Mouse (Mus musculus): ENCODE data around the gene Pgpep1. TPM values are rescaled to one million over a fixed set of nuclear protein-coding genes. Genes with fewer than 3 reads are reported as not detected.

The Pgpep1 gene
- polyA plus RNA-seq, 1 experiment from 2014 or later: 84.2 TPM

DNA sequence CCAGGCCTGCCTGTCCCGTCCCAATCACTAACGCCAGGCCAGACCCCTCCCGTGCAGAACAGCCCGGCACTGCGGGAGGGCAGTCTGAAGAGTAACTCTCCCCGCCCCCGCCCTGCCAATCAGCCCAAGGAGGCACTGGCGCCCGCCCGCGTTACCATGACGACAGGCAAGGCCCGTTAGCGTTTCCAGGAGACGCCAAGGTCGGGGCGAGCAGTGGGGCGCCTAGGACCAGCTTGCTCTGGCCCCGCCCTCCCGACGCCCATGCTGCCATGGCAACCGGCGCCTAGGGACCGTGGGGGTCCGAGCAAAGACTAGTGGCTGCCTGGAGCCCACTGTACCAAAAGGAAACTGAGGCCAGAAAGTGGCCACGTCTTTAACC is 58.9 kb downstream of the Pgpep1 start:
- H3K4me1 ChIP-seq (replicated peaks; ENCODE audit: insufficient read depth, low read length): peaks cover 21% of the 10 kb centered on the region
- 0 out of 2 replicates have a peak overlapping the region, but pooled peaks have one; percentile 1 for H3K9ac ChIP-seq (ENCODE audit: low read depth, low read length)
- WGBS: 3% methylated on average over 26 of the region's 26 CpGs

DNA sequence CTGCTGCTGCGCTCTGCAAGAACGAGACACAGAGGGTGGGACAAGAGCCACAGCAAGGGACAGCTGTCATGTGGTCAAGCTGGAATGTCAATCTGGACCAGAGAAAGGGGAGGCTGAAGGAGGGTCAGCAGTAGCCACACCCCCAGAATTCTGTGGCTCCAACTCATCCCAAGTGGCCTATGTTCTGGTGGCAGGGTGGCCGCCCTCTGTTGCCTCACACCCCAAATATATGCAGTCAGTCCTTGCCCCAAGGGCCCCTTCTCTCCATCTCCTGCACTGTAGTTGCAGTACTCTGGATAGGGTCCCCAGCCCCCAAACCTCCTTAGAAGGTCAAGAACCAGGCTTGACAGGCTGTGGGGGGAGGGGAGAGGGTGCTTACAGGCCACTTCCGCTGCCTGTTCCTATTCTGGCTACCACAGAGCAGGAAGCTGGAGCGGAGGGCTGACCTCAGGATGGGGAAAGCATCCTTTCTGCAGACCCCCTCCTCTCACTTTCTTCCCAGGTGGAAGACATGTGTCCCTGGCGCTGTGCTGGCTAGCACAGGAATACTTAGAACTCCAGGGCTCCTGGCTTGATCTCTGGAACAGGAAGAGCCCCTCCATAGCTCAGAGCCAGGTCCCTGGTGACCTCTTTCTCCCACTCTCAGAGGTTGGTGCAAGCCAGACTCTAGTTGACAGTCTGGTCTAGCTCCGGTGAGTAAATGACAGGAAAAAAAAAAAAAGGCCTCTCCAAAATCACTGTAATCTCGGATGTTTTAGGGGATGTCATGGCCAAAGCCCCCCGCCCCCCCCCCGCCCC is 59.5 kb downstream of the Pgpep1 start:
- TF ChIP-seq CTCF (IDR thresholded peaks at IDR 0.05; ENCODE audit: low read depth): no peak
- peaks cover 21% of the 10 kb centered on the region for H3K4me1 ChIP-seq (replicated peaks; ENCODE audit: insufficient read depth, low read length)
- 24% methylated on average over 10 of the region's 10 CpGs for WGBS
- H3K9ac ChIP-seq (ENCODE audit: low read depth, low read length): 0 out of 2 replicates have a peak overlapping the region, but pooled peaks have one; percentile 1
- no peaks in the 10 kb centered on the region for H3K9me3 ChIP-seq (replicated peaks; ENCODE audit: low read length)
- no peaks in the 10 kb centered on the region for H3K27me3 ChIP-seq (ENCODE audit: insufficient read depth, low read length)
- DNase-seq (ENCODE audit: low spot score): peak; percentile 75
- H3K4me3 ChIP-seq (replicated peaks; ENCODE audit: low read depth, low read length): 0 out of 2 replicates have a peak overlapping the region, but pooled peaks have one; percentile 0
- peak overlapping the region; percentile 44 for H3K4me2 ChIP-seq (ENCODE audit: low read length)
- peak overlapping the region; percentile 85 for H3K27ac ChIP-seq
- ATAC-seq (replicated peaks; ENCODE audit: low FRiP score, low read depth): 0 out of 2 replicates have a peak, but pooled peaks have one; percentile 0
- H3K36me3 ChIP-seq (ENCODE audit: insufficient read depth, low read length): 0 out of 2 replicates have a peak, but pooled peaks cover 3% of the 10 kb centered on the region

More for the DNA sequence above, 58.9 kb downstream of the Pgpep1 start:
- no peak for ATAC-seq (replicated peaks; ENCODE audit: low FRiP score, low read depth)
- peak overlapping the region; percentile 85 for H3K27ac ChIP-seq
- peak; percentile 87 for DNase-seq (ENCODE audit: low spot score)
- 0 out of 2 replicates have a peak, but pooled peaks cover 3% of the 10 kb centered on the region for H3K36me3 ChIP-seq (ENCODE audit: insufficient read depth, low read length)
- no peak for TF ChIP-seq CTCF (IDR thresholded peaks at IDR 0.05; ENCODE audit: low read depth)
- H3K9me3 ChIP-seq (replicated peaks; ENCODE audit: low read length): no peaks in the 10 kb centered on the region
- 0 out of 2 replicates have a peak overlapping the region, but pooled peaks have one; percentile 0 for H3K4me3 ChIP-seq (replicated peaks; ENCODE audit: low read depth, low read length)
- H3K27me3 ChIP-seq (ENCODE audit: insufficient read depth, low read length): no peaks in the 10 kb centered on the region
- peak overlapping the region; percentile 44 for H3K4me2 ChIP-seq (ENCODE audit: low read length)

- Histone ChIP-seq H3K9me3 (replicated peaks; ENCODE audit: low read length) (no peaks in the 10 kb centered on the region), H3K27ac (peak overlapping the region; percentile 85), H3K36me3 (ENCODE audit: insufficient read depth, low read length) (0 out of 2 replicates have a peak, but pooled peaks cover 3% of the 10 kb centered on the region), H3K27me3 (ENCODE audit: insufficient read depth, low read length) (no peaks in the 10 kb centered on the region), H3K9ac (ENCODE audit: low read depth, low read length) (no peak overlapping the region), H3K4me3 (replicated peaks; ENCODE audit: low read depth, low read length) (no peak overlapping the region), H3K4me1 (replicated peaks; ENCODE audit: insufficient read depth, low read length) (peaks cover 29% of the 10 kb centered on the region), H3K4me2 (ENCODE audit: low read length) (no peak overlapping the region)
- WGBS: 72% methylated on average over 12 of the region's 12 CpGs
- no peak for ATAC-seq (replicated peaks; ENCODE audit: low FRiP score, low read depth)
- no peak for DNase-seq (ENCODE audit: low spot score)
- no peak for TF ChIP-seq CTCF (IDR thresholded peaks at IDR 0.05; ENCODE audit: low read depth)
Measured at GRCm38 (mm10) chr8:70599507-70600290, 60.5 kb downstream of the Pgpep1 start.

DNA sequence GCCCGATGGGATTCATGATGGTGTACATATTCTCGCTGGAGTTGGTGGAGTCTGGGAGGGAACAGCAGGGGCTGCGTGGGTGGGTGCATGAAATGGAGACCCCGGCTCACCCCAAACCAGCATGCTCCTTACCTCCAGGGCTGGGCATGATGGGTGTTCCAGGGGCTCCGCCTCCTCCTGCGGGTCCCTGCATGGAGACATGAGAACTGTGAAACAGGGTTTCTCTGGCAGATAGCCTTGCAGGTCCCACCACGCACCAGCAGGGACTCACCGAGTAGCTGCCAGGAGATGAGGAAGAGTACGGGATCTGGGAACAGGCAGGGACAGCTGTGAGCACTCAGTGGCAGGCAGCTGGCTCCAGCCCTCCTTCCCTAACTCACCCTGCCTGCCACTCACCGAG is 61.5 kb downstream of the Pgpep1 start:
- Histone ChIP-seq H3K9me3 (replicated peaks; ENCODE audit: low read length) (no peaks in the 10 kb centered on the region), H3K9ac (ENCODE audit: low read depth, low read length) (peak overlapping the region; percentile 60; the same call in 1 of the 2 replicates), H3K4me2 (ENCODE audit: low read length) (peak overlapping the region; percentile 74), H3K27ac (no peak overlapping the region), H3K36me3 (ENCODE audit: insufficient read depth, low read length) (0 out of 2 replicates have a peak, but pooled peaks cover 3% of the 10 kb centered on the region), H3K27me3 (ENCODE audit: insufficient read depth, low read length) (no peaks in the 10 kb centered on the region), H3K4me3 (replicated peaks; ENCODE audit: low read depth, low read length) (no peak overlapping the region), H3K4me1 (replicated peaks; ENCODE audit: insufficient read depth, low read length) (peaks cover 30% of the 10 kb centered on the region)
- WGBS: 25% methylated on average over 10 of the region's 10 CpGs
- peak; percentile 53 for DNase-seq (ENCODE audit: low spot score)
- ATAC-seq (replicated peaks; ENCODE audit: low FRiP score, low read depth): no peak
- no peak for TF ChIP-seq CTCF (IDR thresholded peaks at IDR 0.05; ENCODE audit: low read depth)

GRCm38 (mm10) chr8:70598283-70598682 is 61.9 kb downstream of the Pgpep1 start:
- Histone ChIP-seq H3K36me3 (ENCODE audit: insufficient read depth, low read length) (0 out of 2 replicates have a peak, but pooled peaks cover 3% of the 10 kb centered on the region), H3K4me2 (ENCODE audit: low read length) (peak overlapping the region; percentile 74), H3K27ac (peak overlapping the region; percentile 36; the same call in 1 of the 2 replicates), H3K27me3 (ENCODE audit: insufficient read depth, low read length) (no peaks in the 10 kb centered on the region), H3K4me3 (replicated peaks; ENCODE audit: low read depth, low read length) (peak overlapping the region; percentile 31), H3K9me3 (replicated peaks; ENCODE audit: low read length) (no peaks in the 10 kb centered on the region), H3K9ac (ENCODE audit: low read depth, low read length) (peak overlapping the region; percentile 60), H3K4me1 (replicated peaks; ENCODE audit: insufficient read depth, low read length) (peaks cover 34% of the 10 kb centered on the region)
- ATAC-seq (replicated peaks; ENCODE audit: low FRiP score, low read depth) (peak; percentile 12), DNase-seq (ENCODE audit: low spot score) (peak; percentile 82)
- TF ChIP-seq CTCF (IDR thresholded peaks at IDR 0.05; ENCODE audit: low read depth): peak; percentile 82
- WGBS: 14% methylated on average over 29 of the region's 29 CpGs
